Mouse (Mus musculus) forebrain, embryonic 13.5 days (tissue): ENCODE measurements around the gene Plau. TPM values are rescaled to one million over a fixed set of nuclear protein-coding genes. Genes with fewer than 3 reads are reported as not detected.

Source experiments
- ATAC-seq: fragments of 200-750 bp; cut with Nextera tagmentation; 2 replicates; pipeline ENCODE4 v1.8.0; 2017
- H3K27ac ChIP-seq: fragments of 300-500 bp; sonication (generic); 2 replicates; pipeline ENCODE4 v1.5.1; 2015; ENCODE audit warnings: inconsistent platforms, mild to moderate bottlenecking, moderate library complexity
- H3K27me3 ChIP-seq: fragments of 300-500 bp; sonication (generic); 2 replicates; pipeline ENCODE4 v1.6.1; 2015; ENCODE audit warnings: mild to moderate bottlenecking, inconsistent platforms
- H3K36me3 ChIP-seq: fragments of 300-500 bp; sonication (generic); 2 replicates; pipeline ENCODE4 v1.6.1; 2015; ENCODE audit warnings: mild to moderate bottlenecking, inconsistent platforms; ENCODE audit not compliant: poor library complexity, severe bottlenecking
- H3K4me1 ChIP-seq: fragments of 300-500 bp; sonication (generic); 2 replicates; pipeline ENCODE4 v1.6.1; 2015; ENCODE audit warnings: inconsistent platforms
- H3K4me2 ChIP-seq: fragments of 300-500 bp; sonication (generic); 2 replicates; pipeline ENCODE4 v1.6.1; 2015; ENCODE audit warnings: inconsistent platforms, mild to moderate bottlenecking, moderate library complexity
- H3K4me3 ChIP-seq: fragments of 300-500 bp; sonication (generic); 2 replicates; pipeline ENCODE4 v1.5.1; 2015; ENCODE audit warnings: mild to moderate bottlenecking, inconsistent platforms
- H3K9ac ChIP-seq: fragments of 300-500 bp; sonication (generic); 2 replicates; pipeline ENCODE4 v1.6.1; 2015; ENCODE audit warnings: mild to moderate bottlenecking, inconsistent platforms
- H3K9me3 ChIP-seq: fragments of 300-500 bp; sonication (generic); replicated peaks from 2 replicates; pipeline ENCODE4 v1.6.1; 2016; ENCODE audit warnings: inconsistent platforms
- WGBS: fragments of 180-500 bp; shearing (Covaris S2); methylation state at CpG from one replicate; pipeline ENCODE4 v1.1.7; 2015; 5-methylcytosine and 5-hydroxymethylcytosine counted together
- polyA plus RNA-seq: library from polyadenylated mRNA; unstranded; fragments of >200 nt; fragmentation: Nextera tagmentation; extraction: Ambion mirVana; gene quantifications from 2 replicates; pipeline ENCODE4 v1.2.1, GENCODE M21; 2015

The Plau gene
- polyA plus RNA-seq, 1 experiment from 2014 or later = 0.27 TPM

DNA sequence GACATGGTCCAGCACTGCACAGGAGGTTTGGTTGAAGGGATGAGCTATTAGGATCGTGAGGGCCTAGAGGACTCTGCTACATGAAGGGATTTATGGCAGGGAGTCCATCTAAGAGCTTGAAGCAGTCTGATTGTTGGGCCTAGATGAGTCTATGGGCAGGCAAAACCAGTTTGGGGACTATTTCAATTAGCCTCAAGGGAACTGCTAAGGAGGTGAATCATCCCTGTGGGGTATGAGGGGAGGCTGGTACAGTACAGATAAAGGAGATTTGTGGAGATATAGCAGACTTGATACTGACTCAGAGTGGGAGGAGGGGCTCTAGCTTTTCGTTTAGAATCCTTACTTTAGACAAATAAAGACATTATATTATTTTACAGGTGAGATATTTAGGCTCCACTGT is 14.0 kb downstream of the Plau start:
- H3K9ac ChIP-seq = no peak overlapping the region
- no peak overlapping the region for H3K27ac ChIP-seq
- no peaks in the 10 kb centered on the region; the same call in 1 of the 2 replicates for H3K27me3 ChIP-seq
- ATAC-seq = no peak
- H3K4me3 ChIP-seq = no peak overlapping the region
- H3K4me1 ChIP-seq = no peaks in the 10 kb centered on the region
- H3K36me3 ChIP-seq = no peaks in the 10 kb centered on the region
- WGBS = 66% methylated on average over 2 of the region's 2 CpGs
- H3K9me3 ChIP-seq = no peaks in the 10 kb centered on the region
- no peak overlapping the region for H3K4me2 ChIP-seq

DNA sequence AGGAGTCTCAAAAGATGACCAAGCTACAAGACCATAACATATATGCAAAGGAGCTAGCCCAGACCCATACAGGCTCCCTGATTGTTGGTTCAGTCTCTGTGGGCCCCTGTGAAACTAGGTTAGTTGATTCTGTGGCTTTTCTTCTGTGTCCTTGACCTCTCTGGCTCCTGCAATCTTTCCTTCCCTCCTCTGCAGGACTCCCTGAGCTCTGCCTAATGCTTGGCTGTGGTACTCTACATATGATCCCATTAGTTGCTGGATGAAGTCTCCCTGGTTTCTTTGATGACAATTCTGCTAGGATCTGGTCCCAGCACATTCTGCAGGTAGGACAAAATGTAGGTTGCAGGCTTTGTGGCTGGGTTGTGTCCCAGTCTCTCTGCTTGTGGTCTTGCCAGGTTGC is 15.3 kb downstream of the Plau start:
- no peak overlapping the region for H3K9ac ChIP-seq
- no peaks in the 10 kb centered on the region for H3K27me3 ChIP-seq
- H3K9me3 ChIP-seq = no peaks in the 10 kb centered on the region
- H3K36me3 ChIP-seq = no peaks in the 10 kb centered on the region
- H3K4me3 ChIP-seq = no peak overlapping the region
- no peak overlapping the region for H3K27ac ChIP-seq
- H3K4me2 ChIP-seq = no peak overlapping the region
- ATAC-seq = no peak
- no peaks in the 10 kb centered on the region for H3K4me1 ChIP-seq

DNA sequence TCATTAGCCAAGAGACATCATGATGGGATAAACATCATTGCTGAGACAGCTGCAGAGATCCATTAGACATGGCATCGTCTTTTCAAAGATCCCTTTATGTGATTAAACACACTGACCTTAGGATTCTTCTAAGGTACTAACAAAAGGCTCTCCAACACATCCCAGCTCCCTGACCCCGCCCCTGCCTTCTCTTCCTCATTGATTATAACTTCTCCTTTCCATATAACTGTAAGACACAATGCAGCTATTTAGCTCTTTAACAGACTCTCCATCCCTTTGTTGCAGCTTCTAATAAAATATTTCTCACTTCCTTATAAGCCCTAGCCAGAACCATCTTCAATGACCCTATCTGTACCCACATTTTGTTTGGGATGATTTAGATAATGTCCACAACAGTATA is 24.7 kb downstream of the Plau start:
- no peak overlapping the region for H3K4me3 ChIP-seq
- H3K27ac ChIP-seq = no peak overlapping the region
- ATAC-seq = no peak
- H3K36me3 ChIP-seq = no peaks in the 10 kb centered on the region
- no peak overlapping the region for H3K9ac ChIP-seq
- H3K4me1 ChIP-seq = no peaks in the 10 kb centered on the region
- no peaks in the 10 kb centered on the region for H3K9me3 ChIP-seq
- H3K27me3 ChIP-seq = no peaks in the 10 kb centered on the region
- WGBS = 72% methylated on average over 2 of the region's 2 CpGs
- H3K4me2 ChIP-seq = no peak overlapping the region

DNA sequence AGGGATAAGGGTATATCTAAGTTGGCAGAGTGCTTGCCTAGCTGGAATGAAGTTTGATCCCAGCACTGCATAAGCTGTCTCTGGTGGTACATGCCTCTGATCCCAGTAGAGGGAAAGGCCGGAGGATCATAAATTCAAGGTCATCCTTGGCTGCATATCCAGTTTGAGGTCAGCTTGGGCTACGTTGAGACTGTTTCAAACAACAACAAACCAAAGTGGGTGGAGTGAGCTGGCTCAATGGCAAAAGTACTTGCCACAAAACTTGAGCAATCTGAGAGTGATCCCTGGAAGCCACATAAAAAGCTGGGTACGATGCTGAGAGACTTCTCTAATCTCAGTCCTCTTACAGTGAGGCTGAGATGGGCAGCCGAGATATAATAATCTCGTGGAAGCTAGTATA is 25.1 kb downstream of the Plau start:
- 83% methylated on average over 5 of the region's 5 CpGs for whole genome bisulfite sequencing
- no peaks in the 10 kb centered on the region for H3K4me1 ChIP-seq
- no peak for ATAC-seq
- no peak overlapping the region for H3K27ac ChIP-seq
- H3K9ac ChIP-seq = no peak overlapping the region
- no peaks in the 10 kb centered on the region for H3K36me3 ChIP-seq
- H3K27me3 ChIP-seq = no peaks in the 10 kb centered on the region
- no peak overlapping the region for H3K4me3 ChIP-seq
- no peaks in the 10 kb centered on the region for H3K9me3 ChIP-seq
- no peak overlapping the region for H3K4me2 ChIP-seq

DNA sequence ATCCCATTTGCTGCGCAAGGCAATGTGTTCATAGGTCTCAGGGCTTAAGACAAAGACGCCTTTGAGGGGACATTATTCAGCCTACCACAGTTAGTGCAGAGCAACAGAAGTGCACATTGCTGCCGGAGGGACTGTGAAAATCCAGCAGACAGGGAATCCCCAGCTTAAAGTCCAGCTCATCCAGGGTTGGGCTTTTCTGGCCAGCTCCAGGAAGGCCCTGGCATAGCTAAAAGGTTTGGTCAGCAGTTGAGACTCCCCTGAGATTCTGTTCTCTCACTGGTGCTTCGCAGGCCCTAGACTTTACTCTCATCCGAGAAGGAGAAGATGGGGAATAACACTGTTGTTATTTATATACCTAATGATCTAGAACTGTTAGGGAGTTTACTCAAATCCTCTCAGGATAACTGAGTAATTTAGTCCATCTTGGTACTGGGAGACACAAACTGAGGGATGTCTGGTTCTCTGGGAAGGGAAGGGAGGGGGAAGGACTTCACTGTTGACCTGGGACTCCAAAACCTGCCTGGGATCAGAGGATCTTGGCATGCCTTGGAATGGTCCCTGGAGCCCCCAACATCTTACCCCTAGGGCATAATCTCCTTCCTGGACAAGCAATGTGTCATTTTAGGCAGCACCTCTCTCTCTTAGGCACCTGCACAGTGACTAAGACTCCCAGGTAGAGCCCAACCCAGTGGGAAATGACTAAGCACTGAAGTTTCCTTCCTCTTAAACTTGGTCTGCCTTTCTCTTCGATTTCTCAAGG is 27.0 kb downstream of the Plau start:
- no peaks in the 10 kb centered on the region for H3K27me3 ChIP-seq
- no peak for ATAC-seq
- H3K4me3 ChIP-seq = no peak overlapping the region
- no peak overlapping the region for H3K27ac ChIP-seq
- H3K4me1 ChIP-seq = no peaks in the 10 kb centered on the region
- H3K36me3 ChIP-seq = no peaks in the 10 kb centered on the region
- WGBS = 77% methylated on average over 6 of the region's 6 CpGs
- no peak overlapping the region for H3K4me2 ChIP-seq
- no peaks in the 10 kb centered on the region for H3K9me3 ChIP-seq
- no peak overlapping the region for H3K9ac ChIP-seq

DNA sequence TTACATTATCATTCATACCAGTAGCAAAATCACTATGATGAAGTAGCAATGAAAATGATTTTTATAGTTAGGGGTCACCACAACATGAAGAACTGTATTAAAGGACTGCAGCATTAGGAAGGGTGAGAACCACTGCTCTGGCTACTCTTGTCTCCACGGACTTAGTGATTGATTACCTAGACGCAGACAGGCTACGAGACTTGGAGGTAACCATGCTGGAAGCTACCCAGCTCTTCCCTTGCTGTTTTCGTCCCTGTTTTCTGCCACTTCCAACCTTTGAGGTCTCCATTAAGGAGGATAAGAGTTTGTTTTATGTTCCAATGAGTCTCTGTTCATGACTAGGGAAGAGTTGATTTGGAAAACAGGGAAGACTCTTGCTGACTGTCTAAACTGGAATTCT is 27.7 kb downstream of the Plau start:
- H3K4me2 ChIP-seq = no peak overlapping the region
- H3K27me3 ChIP-seq = no peaks in the 10 kb centered on the region
- H3K27ac ChIP-seq = no peak overlapping the region
- no peaks in the 10 kb centered on the region for H3K4me1 ChIP-seq
- no peaks in the 10 kb centered on the region for H3K9me3 ChIP-seq
- 80% methylated on average over 4 of the region's 4 CpGs for WGBS
- no peak for ATAC-seq
- no peak overlapping the region for H3K9ac ChIP-seq
- no peaks in the 10 kb centered on the region for H3K36me3 ChIP-seq
- H3K4me3 ChIP-seq = no peak overlapping the region

DNA sequence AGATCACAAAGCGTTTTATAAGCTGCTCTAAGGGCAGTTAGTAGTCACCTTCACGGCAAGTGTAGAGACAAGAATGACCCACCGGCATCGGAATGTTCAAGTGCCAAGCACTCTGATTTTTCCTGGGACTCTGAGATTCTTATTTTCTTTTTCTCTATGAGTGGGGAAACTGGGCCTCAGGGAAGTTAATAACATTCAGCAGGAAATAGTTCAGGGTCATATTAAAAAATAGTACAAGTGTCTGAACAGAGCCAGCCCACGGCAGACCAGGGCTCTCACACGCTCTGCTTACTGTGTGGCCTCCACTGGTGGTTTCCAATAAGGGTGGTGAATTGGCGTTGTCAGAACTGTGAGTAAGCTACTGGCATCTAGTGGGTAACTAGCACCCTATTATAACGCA is 29.1 kb downstream of the Plau start:
- Histone ChIP-seq H3K9me3 (no peaks in the 10 kb centered on the region), H3K4me1 (no peaks in the 10 kb centered on the region), H3K4me2 (no peak overlapping the region), H3K4me3 (no peak overlapping the region), H3K27ac (no peak overlapping the region), H3K9ac (no peak overlapping the region), H3K36me3 (no peaks in the 10 kb centered on the region), H3K27me3 (no peaks in the 10 kb centered on the region)
- 92% methylated on average over 8 of the region's 8 CpGs for WGBS
- no peak for ATAC-seq

DNA sequence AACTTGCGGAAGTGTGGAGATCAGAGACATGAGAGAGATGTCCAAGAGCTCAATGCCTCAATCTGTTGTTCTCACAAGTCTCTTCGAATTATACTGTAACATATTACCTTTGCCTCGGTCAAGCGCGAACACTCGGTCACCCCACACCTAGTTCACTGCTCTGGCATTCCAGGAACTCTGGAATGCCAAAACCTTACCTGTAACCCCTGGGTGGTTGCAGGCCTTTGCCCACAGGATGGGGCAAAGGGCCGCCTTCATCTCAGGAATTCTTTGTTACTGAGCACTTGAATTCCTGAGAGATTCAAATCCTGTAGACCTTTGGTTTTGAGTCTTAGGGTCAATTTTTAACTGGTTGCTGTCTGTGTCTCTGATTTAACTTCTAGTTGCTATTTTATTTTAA is 29.9 kb downstream of the Plau start:
- Histone ChIP-seq H3K27me3 (no peaks in the 10 kb centered on the region), H3K4me1 (no peaks in the 10 kb centered on the region), H3K27ac (no peak overlapping the region), H3K36me3 (no peaks in the 10 kb centered on the region), H3K9ac (no peak overlapping the region), H3K4me3 (no peak overlapping the region), H3K4me2 (no peak overlapping the region), H3K9me3 (no peaks in the 10 kb centered on the region)
- no peak for ATAC-seq
- WGBS = 95% methylated on average over 7 of the region's 7 CpGs

DNA sequence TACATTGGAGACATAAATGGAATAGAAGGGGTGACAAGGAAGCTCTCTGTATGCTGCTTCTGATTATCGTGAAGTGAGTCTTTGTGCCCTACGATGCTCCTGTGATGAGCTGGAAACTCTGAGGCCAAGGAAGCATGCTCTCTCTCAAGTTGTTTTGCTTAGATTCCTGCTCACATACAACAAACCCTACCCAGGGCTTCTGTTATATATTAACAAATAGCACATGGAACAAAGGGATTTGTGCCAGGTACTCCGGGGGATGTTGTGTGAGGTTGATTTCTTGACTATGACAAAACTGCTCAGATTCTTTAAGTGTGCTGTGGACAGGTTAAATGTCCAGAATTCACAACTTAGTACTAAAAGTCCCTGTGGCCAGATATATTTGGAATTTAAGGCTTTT is 33.6 kb downstream of the Plau start:
- ATAC-seq = no peak
- WGBS = 96% methylated on average over 3 of the region's 3 CpGs
- no peaks in the 10 kb centered on the region for H3K9me3 ChIP-seq
- H3K4me2 ChIP-seq = no peak overlapping the region
- no peaks in the 10 kb centered on the region for H3K4me1 ChIP-seq
- no peak overlapping the region for H3K9ac ChIP-seq
- no peak overlapping the region for H3K4me3 ChIP-seq
- 0 out of 2 replicates have a peak, but pooled peaks cover 3% of the 10 kb centered on the region for H3K27me3 ChIP-seq
- H3K36me3 ChIP-seq = no peaks in the 10 kb centered on the region
- no peak overlapping the region for H3K27ac ChIP-seq

DNA sequence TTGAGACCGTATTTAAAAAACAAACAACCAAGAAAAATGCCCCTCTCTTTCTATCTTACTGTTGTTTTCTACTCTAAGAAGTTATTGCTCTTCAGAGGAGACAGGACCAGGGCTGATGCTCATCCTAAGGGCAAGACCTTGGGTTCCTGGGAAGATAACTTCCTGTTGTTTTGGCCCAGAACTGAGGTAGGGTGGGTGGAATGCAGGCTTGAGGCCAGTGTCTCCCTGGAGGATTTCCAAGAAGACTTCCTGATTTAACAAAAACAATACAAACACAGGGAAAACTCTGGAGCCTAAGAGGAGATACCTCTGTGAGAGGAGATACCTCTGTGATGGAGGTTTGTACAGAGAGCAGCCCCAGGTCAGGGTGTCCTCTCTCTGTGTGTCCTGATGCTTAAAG is 35.0 kb downstream of the Plau start:
- Histone ChIP-seq H3K36me3 (no peaks in the 10 kb centered on the region), H3K9me3 (no peaks in the 10 kb centered on the region), H3K4me3 (no peak overlapping the region), H3K4me2 (no peak overlapping the region), H3K4me1 (no peaks in the 10 kb centered on the region), H3K27me3 (0 out of 2 replicates have a peak, but pooled peaks cover 3% of the 10 kb centered on the region), H3K9ac (no peak overlapping the region), H3K27ac (no peak overlapping the region)
- ATAC-seq = no peak
- 88% methylated on average over 1 of the region's 1 CpGs for WGBS

DNA sequence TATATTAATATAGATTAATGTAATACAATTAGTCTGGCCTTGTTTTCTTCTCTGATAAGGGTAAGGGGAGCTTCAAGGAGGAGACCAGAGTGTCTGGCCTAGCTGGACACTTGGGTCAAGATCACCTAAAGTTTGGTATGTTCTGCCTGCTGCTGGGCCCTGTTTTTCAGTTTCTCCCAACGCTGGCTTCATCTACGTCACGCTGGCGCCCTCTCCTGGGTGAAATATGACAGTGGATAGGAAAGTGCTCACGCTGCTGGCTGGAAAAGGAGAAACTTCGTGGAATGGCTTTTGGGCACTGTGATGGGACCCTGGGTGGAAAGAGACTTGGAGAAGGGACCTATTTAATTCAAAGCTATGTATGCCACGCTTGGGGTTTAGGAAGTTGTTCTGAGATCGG is 36.8 kb downstream of the Plau start:
- Histone ChIP-seq H3K27me3 (0 out of 2 replicates have a peak, but pooled peaks cover 3% of the 10 kb centered on the region), H3K4me2 (no peak overlapping the region), H3K4me3 (no peak overlapping the region), H3K36me3 (no peaks in the 10 kb centered on the region), H3K9me3 (no peaks in the 10 kb centered on the region), H3K27ac (no peak overlapping the region), H3K4me1 (no peaks in the 10 kb centered on the region), H3K9ac (no peak overlapping the region)
- 0 out of 2 replicates have a peak, but pooled peaks have one; percentile 33 for ATAC-seq
- WGBS = 2% methylated on average over 8 of the region's 8 CpGs

DNA sequence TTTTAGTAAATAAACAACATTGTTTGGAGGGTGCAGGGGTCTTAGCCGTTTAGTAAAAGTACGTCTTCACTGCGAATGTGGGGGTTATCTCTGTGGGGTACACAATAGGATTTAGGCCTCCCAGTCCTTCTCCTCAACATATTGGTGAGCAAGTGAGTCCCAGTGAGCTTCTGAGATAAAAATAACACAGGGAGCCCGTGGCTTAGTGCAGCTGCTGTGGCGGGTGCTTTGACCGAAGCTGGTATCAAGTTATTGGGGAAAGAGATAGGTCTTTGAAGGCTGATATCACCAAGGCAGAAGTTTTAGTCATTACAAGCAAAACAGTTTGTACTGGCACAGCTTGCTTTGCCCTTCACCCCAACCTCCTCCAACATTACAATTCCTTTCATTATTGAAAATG is 37.5 kb downstream of the Plau start:
- H3K27ac ChIP-seq = no peak overlapping the region
- H3K9ac ChIP-seq = no peak overlapping the region; the same call in 1 of the 2 replicates
- 0 out of 2 replicates have a peak, but pooled peaks cover 3% of the 10 kb centered on the region for H3K27me3 ChIP-seq
- no peaks in the 10 kb centered on the region for H3K4me1 ChIP-seq
- WGBS = 55% methylated on average over 6 of the region's 6 CpGs
- no peak for ATAC-seq
- H3K36me3 ChIP-seq = no peaks in the 10 kb centered on the region
- no peak overlapping the region for H3K4me2 ChIP-seq
- H3K4me3 ChIP-seq = no peak overlapping the region
- H3K9me3 ChIP-seq = no peaks in the 10 kb centered on the region

DNA sequence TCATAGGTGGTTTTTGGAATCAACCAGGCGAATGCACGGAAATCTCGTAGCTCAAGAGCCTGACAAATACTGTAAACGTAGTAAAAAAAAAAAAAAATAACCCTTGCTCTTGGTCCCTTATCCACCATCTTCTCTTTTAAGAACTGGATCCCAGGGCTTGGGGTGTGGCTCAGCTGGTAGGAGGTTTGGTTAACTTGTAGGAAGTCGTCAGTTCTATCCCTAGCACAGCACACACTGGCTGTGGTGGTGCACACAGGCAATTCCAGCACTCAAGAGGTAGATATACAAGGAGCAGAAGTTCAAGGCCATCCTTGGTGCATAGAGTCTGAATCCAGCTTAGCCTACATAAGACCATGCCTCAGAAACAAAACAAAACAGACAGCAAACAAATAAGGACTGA is 48.2 kb downstream of the Plau start:
- no peaks in the 10 kb centered on the region for H3K9me3 ChIP-seq
- no peak overlapping the region for H3K4me2 ChIP-seq
- no peak for ATAC-seq
- 76% methylated on average over 5 of the region's 5 CpGs for WGBS
- no peak overlapping the region for H3K27ac ChIP-seq
- no peak overlapping the region for H3K4me3 ChIP-seq
- no peaks in the 10 kb centered on the region for H3K36me3 ChIP-seq
- H3K9ac ChIP-seq = no peak overlapping the region
- H3K27me3 ChIP-seq = no peaks in the 10 kb centered on the region
- 0 out of 2 replicates have a peak, but pooled peaks cover 5% of the 10 kb centered on the region for H3K4me1 ChIP-seq
